Mouse (Mus musculus): ENCODE measurements around the gene Gm10775. TPM values are rescaled to one million over a fixed set of nuclear protein-coding genes. Genes with fewer than 3 reads are reported as not detected.

Gm10775 gene
- polyA plus RNA-seq, 1 experiment from 2014 or later, result not detected

Other genes with a start within 250 kb of the Gm10775 start
- not detected in 2 replicates for gene Spata31d1c, start 226.5 kb upstream of the Gm10775 start, polyA plus RNA-seq (2014; fragmentation: Nextera tagmentation; extraction: Ambion mirVana)
- not detected in 2 replicates for gene Prss47, start 206.8 kb upstream of the Gm10775 start, polyA plus RNA-seq (2014; fragmentation: Nextera tagmentation; extraction: Ambion mirVana)
- gene Mfsd14b, start 146.6 kb upstream of the Gm10775 start, polyA plus RNA-seq (2014; fragmentation: Nextera tagmentation; extraction: Ambion mirVana), result 58.6 and 67.2 TPM in 2 replicates
- gene Olfr465-ps1, start 121.5 kb upstream of the Gm10775 start, polyA plus RNA-seq (2014; fragmentation: Nextera tagmentation; extraction: Ambion mirVana), result 0.14 TPM in 1 of 2 replicates, not detected in the other
- gene Olfr466, start 109.3 kb upstream of the Gm10775 start, polyA plus RNA-seq (2014; fragmentation: Nextera tagmentation; extraction: Ambion mirVana), result not detected in 2 replicates
- not detected in 2 replicates for gene Nlrp4f, start 53.6 kb upstream of the Gm10775 start, polyA plus RNA-seq (2014; fragmentation: Nextera tagmentation; extraction: Ambion mirVana)
- 15.9 and 16.7 TPM in 2 replicates for gene Zfp369, start 19.3 kb downstream of the Gm10775 start, polyA plus RNA-seq (2014; fragmentation: Nextera tagmentation; extraction: Ambion mirVana)

Data from embryonic facial prominence, embryonic 14.5 days (tissue).